Comparison of ENCODE assay signal across 8 mouse cellular contexts in the genomic region with DNA sequence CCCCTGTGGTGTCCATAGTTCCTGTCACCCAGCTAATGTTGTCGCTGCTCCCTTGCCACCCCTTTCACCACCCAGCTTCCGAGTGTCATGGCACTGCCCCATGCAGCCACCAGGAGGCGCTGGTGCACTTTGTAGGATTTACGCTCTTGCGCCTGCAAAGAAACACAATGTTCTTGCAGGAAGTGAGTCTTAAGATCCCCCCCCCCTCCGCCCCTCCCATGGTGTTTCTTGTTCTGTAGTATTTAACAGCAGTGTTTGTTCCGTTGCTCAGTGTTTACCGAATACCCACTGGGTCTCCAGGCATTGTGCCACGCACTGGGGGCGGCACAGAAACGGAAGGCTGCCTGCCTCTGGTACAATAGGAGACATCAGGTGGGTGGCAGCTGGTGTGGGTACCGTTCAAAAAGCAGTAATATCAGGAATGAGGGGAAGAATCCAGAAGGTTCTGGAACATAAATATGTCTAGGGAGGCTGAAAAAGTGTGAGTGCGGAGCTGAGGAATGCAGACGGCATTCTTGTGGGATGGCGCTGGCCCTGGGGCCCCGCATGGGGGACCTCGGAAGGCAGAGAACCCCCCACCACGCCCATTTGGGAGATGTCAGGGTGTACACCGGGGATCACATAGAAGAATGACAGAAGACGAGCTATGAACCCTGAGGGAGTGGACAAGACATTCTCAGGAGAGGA. TPM values are rescaled to one million over a fixed set of nuclear protein-coding genes. Genes with fewer than 3 reads are reported as not detected.
DNase-seq lines count a peak whose midpoint lies in the region; ATAC-seq lines count a peak whose summit lies in the region.

No protein-coding gene starts in this region.

- H3K9me3 ChIP-seq in hindbrain, embryonic 15.5 days = no peaks in the 10 kb centered on the region

- no peaks in the 10 kb centered on the region for H3K36me3 ChIP-seq in hindbrain, embryonic 15.5 days

- H3K4me1 ChIP-seq in hindbrain, embryonic 15.5 days (replicated peaks) = peaks cover 14% of the 10 kb centered on the region

- no peak overlapping the region for H3K4me3 ChIP-seq in hindbrain, embryonic 15.5 days

- 25% methylated on average over 20 of the region's 20 CpGs for WGBS in hindbrain, embryonic 15.5 days

- H3K27me3 ChIP-seq in hindbrain, embryonic 15.5 days = no peaks in the 10 kb centered on the region

- peak; percentile 67; the same call in 1 of the 2 replicates for ATAC-seq in hindbrain, embryonic 15.5 days (ENCODE audit: low FRiP score, low read depth)

- H3K27ac ChIP-seq in hindbrain, embryonic 15.5 days (replicated peaks) = no peak overlapping the region

- H3K9ac ChIP-seq in hindbrain, embryonic 15.5 days = no peak overlapping the region

- DNase-seq in R1 (ENCODE audit: low read depth, low spot score) = peak; percentile 71
- DNase-seq in cerebellum, postnatal 25 days = peak; percentile 89 to 91
- peak; percentile 85 to 87 for DNase-seq in frontal cortex, postnatal 36 days (ENCODE audit: low spot score in 2 of 2)
- peak; percentile 82 to 83 for DNase-seq in layer of hippocampus, postnatal 36 days
- DNase-seq in lung, postnatal 36 days = peak; percentile 93
- peak; percentile 88 for DNase-seq in retina, postnatal 1 day
- peak; percentile 94 for DNase-seq in thymus, postnatal 4 days

- peak overlapping the region; percentile 37 for H3K4me2 ChIP-seq in hindbrain, embryonic 15.5 days

RNA-seq across cellular contexts. Expression of a gene that starts 37.6 kb away (rescaled TPM):
- 103 and 108 TPM in 2 replicates for polyA plus RNA-seq in hindbrain, embryonic 15.5 days (2015; fragmentation: Nextera tagmentation; extraction: Ambion mirVana)
- 10 to 100 TPM; 70.6 to 79.1 TPM for total RNA-seq in layer of hippocampus, postnatal 36 days (2021)

RNA-seq across cellular contexts. Expression of a gene that starts 37.9 kb away (rescaled TPM):
- 46.9 and 51.8 TPM in 2 replicates for polyA plus RNA-seq in hindbrain, embryonic 15.5 days (2015; fragmentation: Nextera tagmentation; extraction: Ambion mirVana)
- total RNA-seq in layer of hippocampus, postnatal 36 days (2021) = 10 to 100 TPM; 79.0 to 79.2 TPM
